Mouse (Mus musculus): ENCODE results near the gene Sema3f.

Gene Sema3f

DNA sequence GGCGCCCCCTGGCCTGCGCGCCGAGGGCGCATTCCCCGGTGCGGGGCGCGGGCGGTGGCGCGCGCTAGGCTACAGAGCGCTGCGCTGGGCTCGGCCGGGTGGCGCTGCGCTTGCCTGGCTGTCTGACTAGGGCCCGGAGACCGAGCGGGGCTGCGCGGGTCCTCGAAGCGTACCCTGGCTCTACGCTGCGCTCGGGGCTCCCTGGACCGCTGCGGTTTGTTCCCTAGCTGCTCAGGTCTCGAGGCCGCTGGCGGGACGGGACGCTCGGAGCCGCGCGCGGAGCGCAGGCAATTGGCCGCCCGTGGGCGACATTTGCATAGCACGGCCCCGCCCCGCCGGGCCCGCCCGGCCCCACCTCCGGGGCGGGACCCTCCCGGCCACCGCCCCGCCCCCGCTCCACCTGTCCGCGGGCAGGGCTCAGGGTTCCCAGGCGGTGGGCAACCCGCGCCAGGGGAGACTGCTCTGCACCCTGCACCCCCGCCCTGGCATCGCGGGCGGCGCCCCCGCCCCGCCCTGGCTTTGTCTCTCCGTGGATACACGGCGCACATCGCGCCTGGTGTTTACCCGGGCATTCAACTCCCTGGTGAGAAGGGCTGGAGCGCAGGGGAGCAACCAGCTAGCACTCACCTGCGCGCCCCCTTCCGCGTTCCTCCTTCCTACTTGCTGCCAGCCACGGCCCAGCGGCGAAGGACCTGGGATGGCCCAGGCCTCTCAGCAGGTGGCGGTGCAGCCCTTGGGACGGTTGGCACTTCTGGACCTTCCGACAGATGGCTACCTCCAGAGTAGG is at the start of gene Sema3f:
Gene Sema3f (minus strand): TSS at position 779 of the 787 bp plus-strand sequence.
- peak; percentile 59 for DNase-seq (ENCODE audit: low spot score)

DNA sequence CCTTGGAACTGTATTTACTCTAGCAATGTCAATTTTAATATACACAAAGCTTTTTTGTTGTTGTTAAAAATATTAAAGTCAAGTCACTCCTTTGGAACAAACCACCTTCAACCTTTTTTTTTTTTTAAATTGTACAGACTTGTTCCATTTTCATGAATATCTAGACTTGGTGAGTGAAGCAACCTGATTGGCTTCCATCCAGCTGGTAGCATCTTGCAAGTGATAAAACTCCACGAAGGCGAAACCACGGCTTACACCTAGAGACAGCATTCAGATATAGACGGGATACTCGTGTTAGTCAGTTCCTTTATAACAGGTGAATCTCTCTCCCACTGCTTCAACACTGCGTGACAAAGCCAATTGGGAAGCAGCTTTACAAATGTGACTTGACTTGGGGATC is 49.3 kb upstream of the Sema3f start:
- DNase-seq (ENCODE audit: low spot score), result no peak

DNA sequence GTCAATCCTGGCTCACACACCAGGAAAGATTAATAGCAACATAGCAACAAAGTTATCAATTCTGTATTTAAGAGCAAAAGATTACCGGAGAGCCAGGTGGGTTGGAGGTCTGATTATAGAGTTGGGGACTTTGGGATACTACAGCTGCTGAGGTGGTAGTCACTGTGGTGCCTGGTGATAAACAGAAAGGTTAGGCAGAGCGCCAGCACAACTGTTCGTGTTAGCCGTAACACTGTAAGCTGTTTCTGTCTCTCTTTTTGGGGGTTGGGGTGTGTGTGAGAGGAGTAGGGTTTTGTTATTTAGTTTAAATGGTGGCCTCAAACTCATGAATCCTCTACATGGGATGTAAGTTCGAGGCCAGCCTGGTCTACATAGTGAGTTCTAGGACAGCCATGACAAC is 40.1 kb upstream of the Sema3f start:
- DNase-seq (ENCODE audit: low spot score), result no peak

DNA sequence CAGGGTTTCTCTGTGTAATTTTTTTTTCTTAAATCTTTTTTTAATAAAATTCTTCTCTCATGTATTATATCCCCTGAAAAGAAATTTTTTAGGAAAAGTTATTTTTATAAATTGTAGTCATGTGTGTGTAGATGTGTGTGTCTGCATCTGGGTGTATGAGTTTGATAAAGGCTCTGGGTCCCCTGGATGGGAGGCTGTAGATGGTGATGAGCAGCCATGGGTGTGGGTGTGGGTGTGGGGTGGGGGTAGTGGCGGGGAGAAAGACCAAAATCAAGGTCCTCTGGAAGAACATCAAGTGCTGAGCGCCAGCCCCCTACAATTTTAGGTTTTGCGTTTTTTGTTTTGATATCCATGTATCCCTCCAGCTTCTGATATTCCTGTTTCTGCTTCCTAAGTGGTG is 37.8 kb upstream of the Sema3f start:
- DNase-seq (ENCODE audit: low spot score), result no peak

DNA sequence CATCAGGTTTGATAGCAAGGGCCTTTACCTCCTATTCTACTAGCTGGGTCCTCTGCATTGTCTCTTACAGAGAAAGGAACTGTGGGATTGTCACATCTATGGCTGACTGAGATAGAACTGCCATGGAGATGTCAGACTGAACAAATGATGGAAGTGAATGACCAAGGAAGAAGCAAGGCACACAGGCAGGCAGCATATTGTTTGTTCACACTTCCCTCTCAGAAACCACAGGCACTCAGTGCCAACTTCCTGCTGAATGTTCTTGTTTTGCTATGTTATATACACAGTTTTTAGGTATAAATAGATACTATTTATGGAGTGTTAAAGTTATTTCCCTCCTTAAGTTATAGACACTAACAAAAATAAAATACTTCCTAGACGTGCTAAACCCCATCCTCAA is 37.0 kb upstream of the Sema3f start:
- DNase-seq (ENCODE audit: low spot score), result no peak

DNA sequence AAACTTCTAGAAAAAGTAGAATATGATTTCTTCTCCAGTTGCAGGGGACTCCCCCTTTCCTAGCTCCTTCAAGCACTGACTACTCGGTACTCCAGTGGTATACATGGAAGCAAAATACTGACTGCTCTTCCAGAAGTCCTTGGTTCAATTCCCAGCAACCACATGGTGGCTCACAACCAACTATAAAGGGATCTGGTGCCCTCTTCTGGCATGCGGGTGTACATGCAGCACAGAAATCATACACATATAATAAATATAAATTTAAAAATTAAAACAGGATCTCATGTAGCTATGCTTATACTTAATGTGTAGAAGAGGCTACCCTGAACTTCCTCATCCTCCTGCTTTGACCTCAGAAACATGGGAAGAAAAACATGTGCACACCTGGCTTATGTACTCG is 36.4 kb upstream of the Sema3f start:
- DNase-seq (ENCODE audit: low spot score), result peak; percentile 27

DNA sequence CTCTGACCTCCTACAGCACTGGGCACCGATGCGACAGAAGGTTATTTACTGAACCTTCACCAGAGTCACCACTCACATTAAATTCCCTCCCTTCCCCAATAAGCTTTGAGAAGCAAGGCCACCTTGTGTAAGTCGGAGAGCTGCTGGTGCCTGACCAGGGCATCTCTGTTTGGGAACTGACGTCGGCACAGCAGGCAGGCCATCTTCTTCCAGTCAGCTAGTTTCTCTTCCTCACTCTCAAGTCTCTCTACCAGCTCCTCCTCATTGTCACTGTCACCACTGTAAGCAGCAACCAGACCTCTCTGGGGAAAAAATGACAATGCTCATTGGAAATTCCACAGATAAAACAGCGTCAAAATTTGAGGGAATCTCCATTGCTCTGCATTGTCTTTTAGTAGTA is 33.8 kb upstream of the Sema3f start:
- DNase-seq (ENCODE audit: low spot score), result no peak

DNA sequence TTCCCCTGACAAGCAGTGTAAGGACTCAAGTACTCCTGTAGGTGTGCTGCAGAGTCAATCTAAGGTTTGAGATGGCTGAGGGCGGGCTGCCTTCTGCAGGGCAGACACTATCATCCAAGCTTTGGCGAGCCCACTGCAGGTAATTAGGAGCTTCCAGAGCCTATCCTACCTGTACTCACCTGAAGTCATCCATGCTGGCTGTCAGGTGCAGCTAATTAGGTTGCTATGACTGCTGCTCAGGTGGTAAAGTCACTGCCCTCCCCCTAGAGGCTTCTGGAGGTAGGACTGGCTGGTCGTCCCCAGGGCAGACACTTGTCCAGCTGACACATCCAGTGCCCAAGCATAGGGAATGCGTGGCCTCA is 28.5 kb upstream of the Sema3f start:
- peak; percentile 39 for DNase-seq (ENCODE audit: low spot score)

DNA sequence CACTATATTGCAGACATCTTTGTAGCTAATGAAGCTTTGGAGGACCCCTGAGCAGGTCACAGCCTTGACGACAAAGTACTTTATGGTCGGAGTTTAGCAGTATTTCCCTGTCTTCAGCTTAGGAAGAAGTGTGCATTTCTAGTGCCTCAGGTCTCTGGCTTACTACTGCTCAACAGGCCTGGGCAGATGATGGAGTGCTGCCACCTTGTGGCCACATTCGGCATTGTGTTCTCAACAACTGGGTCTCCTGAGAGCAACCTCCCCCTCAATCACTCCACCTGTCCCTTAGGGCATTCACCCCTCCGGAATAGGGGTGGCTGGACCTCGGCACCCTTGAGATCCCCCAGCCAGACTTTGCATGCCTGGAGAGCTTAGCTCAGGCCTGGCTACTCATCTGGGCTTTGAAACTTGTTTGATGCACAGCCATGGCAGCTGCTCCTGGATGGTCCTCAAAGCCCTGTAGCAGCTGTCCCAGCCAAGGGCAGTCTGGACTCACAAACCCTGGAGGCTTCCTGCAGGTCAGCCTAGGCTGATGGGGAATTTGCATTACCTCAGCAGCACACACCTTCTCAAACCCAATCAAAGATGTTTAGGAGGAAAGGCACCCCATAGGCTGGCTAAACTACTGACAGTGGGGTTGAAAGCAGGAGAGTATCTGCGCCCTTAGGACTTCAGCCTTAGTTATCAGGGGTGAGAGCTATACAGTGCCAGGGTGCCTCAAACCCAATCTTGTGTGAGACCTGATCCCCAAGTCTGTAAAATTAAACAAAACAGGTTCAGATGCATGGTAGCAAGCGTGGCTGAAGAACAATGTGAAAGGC is 28.0 kb upstream of the Sema3f start:
- peak; percentile 86 for DNase-seq (ENCODE audit: low spot score)

DNA sequence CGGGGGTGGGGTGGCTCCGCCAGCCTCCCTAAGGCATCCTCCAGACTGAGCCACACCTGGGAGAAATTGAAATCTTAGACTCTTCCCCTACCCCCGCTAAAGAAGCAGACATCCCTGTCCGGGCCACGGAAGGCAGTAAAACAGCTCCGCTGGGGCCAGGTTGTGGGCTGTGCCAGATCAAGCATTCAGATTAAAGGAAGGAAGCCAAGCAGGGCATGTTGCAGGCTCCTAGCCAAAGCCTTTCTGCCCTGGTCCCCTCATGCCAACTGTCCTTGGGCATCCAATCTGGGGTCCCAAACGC is 25.9 kb upstream of the Sema3f start:
- no peak for DNase-seq (ENCODE audit: low spot score)

DNA sequence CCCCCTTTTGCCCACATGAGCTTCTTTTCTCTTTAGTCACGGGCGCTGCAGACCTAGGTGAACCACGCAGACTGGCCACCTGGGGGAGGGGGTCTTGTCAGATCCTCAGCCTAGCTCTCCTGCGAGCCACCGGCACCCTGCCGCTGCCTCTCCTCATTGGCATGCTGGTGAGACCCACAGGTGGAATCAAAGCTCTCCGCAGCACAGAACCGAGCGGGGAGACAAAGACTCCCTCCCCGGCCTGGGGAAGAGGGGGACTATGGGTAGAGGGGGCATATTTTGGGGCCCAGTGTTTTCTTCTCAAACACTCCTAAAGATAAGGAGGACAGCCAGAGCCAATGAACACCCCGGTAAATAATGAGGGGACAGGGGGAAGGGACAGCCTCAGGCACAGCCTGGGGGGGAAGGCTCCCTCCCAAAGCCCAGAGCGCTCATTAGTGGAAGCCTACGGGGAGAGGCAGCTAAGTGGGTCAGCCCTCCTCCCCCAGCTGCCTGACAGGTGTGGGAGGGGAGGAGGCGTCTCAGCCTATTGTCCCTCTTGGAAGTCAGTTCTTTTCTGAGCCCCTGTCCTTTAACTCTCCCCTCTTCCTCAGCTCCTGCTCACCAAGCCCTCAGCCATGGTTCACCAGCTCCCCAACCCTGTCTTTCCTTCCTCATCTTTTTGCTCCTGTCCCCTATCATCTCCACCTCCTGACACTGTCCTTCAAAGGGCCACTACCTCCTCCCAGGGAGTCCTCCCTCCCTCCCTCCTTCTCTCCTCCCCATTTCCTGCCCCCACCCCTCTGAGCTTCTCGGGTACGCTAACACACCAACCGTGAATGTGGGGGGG is 25.3 kb upstream of the Sema3f start:
- DNase-seq (ENCODE audit: low spot score), result no peak

DNA sequence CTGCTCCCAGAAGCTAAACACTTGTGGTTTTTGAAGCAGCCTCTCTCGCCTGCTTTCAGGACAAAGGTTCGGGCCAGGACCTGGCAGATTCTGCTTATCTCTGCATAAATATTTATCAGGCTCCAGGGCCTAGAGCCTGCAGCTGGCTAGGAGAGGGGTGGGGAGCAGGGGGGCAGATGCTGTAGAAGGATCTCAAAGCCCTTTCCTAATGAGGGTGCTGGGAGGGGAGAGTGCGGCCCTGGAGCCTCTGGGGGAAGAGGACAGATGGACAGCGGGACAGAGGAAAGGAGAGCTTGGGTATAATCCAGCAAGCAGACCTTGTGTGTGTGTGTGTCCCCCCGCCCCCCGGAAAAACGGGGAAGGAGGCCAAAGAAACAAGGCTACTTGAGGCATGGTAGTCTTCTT is 24.3 kb upstream of the Sema3f start:
- DNase-seq (ENCODE audit: low spot score), result peak; percentile 32

DNA sequence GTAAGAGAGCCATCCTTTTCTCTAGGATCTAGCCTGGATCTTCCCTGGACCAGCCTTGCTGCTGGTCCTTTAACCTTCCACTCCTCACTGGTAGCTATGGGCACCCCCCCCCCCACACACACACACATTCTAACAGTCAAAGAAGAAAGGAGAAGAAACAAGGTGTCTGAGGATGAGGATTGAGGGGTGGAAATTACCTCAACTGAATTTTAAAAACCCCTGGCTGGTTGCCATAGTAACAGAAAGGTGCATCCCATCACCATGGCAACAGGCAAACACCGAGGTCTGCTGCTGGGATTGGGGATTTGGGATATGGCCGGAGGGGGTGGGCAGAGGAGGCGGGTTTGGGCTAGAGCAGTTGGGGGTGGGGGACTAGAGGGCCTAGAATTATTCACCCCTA is 19.4 kb upstream of the Sema3f start:
- DNase-seq (ENCODE audit: low spot score), result no peak

DNA sequence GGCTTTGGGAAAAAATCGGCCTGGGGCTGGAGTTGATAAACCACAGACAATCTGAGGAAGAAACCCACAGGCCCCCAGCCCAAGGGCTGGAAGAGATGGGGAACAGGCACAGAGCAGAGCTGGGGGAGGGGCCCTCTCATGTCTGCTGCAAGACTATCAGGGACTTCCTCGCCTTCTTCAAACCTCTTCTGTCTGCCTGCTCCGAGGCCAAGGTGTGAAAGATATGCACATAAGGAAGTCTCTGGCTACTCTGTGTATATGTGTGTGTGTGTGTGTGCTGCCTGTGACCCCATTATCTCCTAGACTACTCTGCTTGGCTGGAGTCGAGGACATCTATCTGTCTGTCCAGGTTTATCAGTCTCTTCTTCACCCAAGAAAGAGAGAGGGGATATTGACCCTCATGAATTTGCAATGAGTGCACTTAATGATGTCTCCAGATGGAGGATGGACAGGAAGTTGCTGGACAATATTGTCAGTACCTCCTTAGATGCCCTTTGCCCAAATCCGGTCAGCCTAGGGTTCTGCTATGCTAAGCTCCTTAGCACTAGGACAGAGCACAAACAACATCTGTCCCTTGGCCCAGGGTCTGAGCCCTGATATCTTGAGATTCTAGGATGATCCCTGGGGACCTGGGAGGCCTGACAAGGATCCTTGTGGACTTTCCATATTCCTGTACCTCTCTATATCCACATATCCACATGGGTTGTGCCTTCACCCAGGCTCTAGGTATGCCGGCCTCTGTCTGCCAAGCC is 18.8 kb upstream of the Sema3f start:
- no peak for DNase-seq (ENCODE audit: low spot score)

DNA sequence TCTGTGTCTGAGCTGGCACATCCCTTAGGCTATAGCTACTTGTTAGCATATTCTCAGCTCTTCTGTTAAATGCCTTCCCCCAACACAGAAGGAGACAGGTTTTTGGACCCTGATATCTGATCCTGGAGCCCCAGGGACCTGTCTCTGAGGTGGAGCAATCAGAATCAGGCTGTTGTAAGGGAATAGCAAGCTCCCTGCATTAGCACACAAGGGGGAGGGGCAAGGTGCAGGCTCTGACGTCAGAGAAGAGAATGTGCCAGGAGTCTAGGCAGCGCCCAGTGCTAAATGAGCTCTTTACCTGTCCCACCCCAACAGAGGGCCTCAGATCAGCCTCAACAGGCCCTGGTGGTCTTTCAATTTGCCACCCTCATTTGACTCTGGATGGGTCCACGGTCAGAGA is 16.8 kb upstream of the Sema3f start:
- no peak for DNase-seq (ENCODE audit: low spot score)

DNA sequence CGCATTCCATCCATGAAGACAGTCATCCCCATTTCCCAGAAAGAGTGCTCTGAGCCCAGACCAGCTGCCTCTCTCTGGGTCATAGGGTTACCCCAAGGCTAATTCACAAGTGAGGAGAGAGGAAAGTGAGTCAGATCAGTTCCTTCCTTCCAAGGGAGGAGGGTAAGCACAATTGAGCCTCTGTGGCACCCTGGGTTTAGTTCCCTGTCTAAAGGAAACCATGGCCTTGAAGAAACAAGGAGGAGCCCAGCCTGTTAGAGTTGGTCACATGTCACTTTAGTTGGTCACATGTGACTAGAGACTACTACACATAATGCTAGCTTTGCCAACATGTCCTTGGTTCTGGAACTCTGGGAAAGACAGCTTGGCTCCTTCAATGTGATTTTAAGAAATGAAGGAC is 14.5 kb upstream of the Sema3f start:
- DNase-seq (ENCODE audit: low spot score), result peak; percentile 37

DNA sequence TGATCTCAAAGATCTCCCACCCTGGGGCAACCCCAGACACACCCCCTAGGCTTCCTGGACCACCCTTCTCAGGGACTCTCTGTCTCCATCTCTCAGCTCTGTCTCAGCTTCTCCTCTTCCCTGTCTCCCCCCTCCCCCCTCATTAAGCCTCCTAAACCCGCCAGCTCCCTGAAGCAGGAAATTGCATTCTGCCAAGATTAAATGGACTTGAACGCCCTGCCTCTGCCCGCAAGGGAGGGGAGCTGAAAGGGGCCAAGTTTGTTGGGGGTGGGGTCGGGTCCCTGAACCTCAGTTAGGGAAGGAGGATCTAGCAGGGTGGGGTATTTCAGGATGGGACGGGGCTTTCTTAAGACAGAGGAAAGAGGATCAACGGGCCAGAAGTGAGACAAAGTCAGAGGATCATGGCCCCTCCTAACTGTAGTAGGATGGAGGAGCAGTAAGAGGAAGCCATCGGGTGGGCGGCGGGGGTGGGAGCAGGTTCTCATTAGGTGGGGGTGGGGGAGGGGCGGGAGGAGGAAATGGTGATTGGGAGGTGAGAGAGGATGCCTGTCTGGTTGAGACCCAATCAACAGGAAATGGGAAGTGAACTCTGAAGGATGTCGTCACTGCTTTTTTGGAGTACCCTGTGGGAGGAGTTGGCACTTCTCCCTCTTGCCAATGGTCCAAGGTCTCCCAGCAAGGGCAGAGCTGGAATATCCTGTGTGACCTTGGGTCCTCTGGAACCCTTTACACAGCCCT is 13.7 kb upstream of the Sema3f start:
- DNase-seq (ENCODE audit: low spot score), result no peak

DNA sequence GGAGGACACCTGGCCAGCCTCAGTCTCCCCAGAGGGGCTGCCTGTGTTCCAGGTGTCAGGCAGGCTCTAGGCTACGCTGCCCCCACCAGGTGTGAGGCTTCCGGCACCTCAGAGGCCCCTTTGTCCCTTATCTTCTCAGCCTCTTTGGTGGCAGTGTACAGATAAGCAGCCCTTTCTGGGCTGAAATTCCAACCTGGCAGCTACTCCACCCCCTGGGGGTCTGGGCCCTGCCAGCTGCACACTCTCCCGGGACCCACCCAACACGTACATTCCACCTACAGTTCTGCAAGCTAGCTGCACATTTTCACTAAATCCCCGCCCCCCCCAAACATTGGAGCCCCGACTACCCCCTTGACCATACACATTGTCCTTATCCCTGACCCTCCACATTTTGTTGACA is 13.0 kb upstream of the Sema3f start:
- no peak for DNase-seq (ENCODE audit: low spot score)

DNA sequence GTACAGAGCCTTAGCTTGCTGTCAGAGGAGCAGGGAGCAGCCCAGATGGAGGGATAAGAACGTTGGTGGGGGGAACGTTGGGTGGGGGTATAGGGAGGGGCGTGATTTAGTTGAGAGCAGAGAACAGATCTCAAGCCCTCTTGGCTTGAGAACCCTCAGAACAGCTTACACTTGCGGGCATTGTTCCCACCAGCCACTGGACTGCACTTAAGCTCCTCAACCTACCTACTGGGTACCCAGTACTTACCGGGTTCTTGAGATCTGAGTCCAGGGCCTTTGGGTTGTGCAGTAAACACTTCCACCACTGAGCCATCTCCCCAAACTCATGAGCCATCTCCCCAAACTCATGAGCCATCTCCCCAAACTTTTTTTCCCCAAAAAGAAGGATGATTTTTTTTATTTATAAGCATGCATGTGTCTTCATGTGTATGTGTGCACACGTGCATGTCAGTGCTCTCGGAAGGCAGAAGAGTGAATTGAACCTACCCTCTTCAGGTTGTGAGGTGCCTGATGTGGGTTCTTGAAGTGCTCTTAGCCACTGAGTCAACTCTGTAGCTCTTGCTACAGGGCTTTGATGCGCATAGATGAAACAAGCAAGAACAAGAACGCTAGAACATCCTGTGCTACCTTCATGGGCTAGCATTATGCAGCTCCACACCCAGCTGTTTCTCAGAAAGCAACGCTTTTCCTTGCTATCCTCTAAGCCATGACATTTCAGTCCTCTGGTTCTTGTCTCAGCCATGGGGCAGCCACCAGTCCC is 8.7 kb upstream of the Sema3f start:
- DNase-seq (ENCODE audit: low spot score), result no peak

DNA sequence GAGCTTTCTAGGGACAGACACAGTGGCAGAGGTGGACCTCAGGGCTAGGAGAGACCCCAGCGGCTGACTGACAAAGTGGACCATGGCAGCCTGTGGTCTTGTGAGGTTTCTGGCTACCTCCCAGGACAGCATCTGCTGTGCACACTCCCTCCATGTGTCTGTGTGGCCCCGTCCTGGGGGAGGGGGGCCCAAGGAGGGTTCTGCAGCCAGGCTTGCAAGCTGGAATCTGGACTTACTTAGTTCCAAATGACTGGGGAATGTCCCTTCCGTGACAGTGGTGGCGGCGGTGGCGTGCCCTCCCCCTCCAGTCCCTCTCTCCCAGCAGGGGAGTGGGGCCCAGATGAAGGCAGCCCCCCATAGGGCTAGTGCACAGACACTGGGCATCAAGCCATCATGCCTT is 6.7 kb upstream of the Sema3f start:
- no peak for DNase-seq (ENCODE audit: low spot score)

DNA sequence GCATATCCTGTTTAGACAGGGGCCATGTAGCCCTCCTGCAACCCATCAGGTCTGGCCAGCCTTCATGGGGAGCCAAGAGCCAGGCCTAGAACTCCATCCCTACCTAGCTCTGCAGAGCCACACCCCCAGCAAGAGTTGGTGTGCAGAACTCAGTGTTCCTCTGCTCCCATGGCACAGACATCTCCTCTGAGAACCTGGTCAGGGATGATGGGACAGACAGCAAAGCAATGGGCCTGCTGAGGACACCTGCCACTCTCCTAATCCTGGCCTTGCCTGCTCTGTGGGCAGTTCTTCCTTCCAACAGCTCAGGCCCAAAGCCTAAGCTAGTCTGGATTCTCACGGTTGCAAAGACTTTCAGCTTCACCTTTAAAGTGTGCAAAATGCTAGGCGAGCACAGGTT is 5.4 kb upstream of the Sema3f start:
- no peak for DNase-seq (ENCODE audit: low spot score)
